Mouse (Mus musculus) adrenal gland, postnatal 14 days (tissue): Measurements from ENCODE around the gene Pitpnb. TPM values are rescaled to one million over a fixed set of nuclear protein-coding genes. Genes with fewer than 3 reads are reported as not detected.

Experiments
- DNase-seq: peaks from one replicate; pipeline ENCODE4 v3.0.0; 2021; ENCODE audit warnings: mixed read lengths
- total RNA-seq: library from RNA; stranded (reverse); gene quantifications from 2 replicates; pipeline ENCODE4 v1.2.3, GENCODE M21; 2021

Pitpnb gene
- total RNA-seq, 1 experiment from 2014 or later, result 69.3 TPM

GRCm38 (mm10) chr5:111396199-111396598 lies 65.6 kb downstream of the Pitpnb start:
- DNase-seq, result no peak

- no peak for DNase-seq
These were observed 67.9 kb downstream of the Pitpnb start for GRCm38 (mm10) chr5:111398471-111398870.

- no peak for DNase-seq
These were observed 68.7 kb downstream of the Pitpnb start for GRCm38 (mm10) chr5:111399271-111399670.

- no peak for DNase-seq
These were observed 71.5 kb downstream of the Pitpnb start for GRCm38 (mm10) chr5:111401879-111402650.

- no peak for DNase-seq
These were observed 72.1 kb downstream of the Pitpnb start for GRCm38 (mm10) chr5:111402651-111402996.

GRCm38 (mm10) chr5:111404721-111405120 lies 74.2 kb downstream of the Pitpnb start:
- no peak for DNase-seq

- no peak for DNase-seq
These were observed 78.0 kb downstream of the Pitpnb start for GRCm38 (mm10) chr5:111408470-111409105.

GRCm38 (mm10) chr5:111409412-111410044 lies 79.0 kb downstream of the Pitpnb start:
- DNase-seq, result peak; percentile 43

GRCm38 (mm10) chr5:111410665-111411064 lies 80.1 kb downstream of the Pitpnb start:
- DNase-seq, result no peak

GRCm38 (mm10) chr5:111414192-111414591 lies 83.6 kb downstream of the Pitpnb start:
- DNase-seq, result peak; percentile 87

- no peak for DNase-seq
These were observed 84.2 kb downstream of the Pitpnb start for GRCm38 (mm10) chr5:111414770-111415249.

- no peak for DNase-seq
These were observed 85.0 kb downstream of the Pitpnb start for GRCm38 (mm10) chr5:111415575-111415974.

- DNase-seq, result no peak
These were observed 85.5 kb downstream of the Pitpnb start for GRCm38 (mm10) chr5:111416048-111416447.

- DNase-seq, result peak; percentile 85
These were observed 86.2 kb downstream of the Pitpnb start, which contains the start of gene Mn1 for GRCm38 (mm10) chr5:111416591-111417374. TSS of gene Mn1 (plus strand) at chr5:111417362.

GRCm38 (mm10) chr5:111417378-111418131 lies 87.0 kb downstream of the Pitpnb start:
- DNase-seq, result peak; percentile 44

- no peak for DNase-seq
These were observed 87.9 kb downstream of the Pitpnb start for GRCm38 (mm10) chr5:111418202-111419120.

- no peak for DNase-seq
These were observed 88.7 kb downstream of the Pitpnb start for GRCm38 (mm10) chr5:111419121-111419881.

- no peak for DNase-seq
These were observed 89.6 kb downstream of the Pitpnb start for GRCm38 (mm10) chr5:111420011-111420691.

- no peak for DNase-seq
These were observed 90.3 kb downstream of the Pitpnb start for GRCm38 (mm10) chr5:111420896-111421295.
